Mouse (Mus musculus) kidney, embryonic 14.5 days (tissue): ENCODE data around the gene Snx29. TPM values are rescaled to one million over a fixed set of nuclear protein-coding genes. Genes with fewer than 3 reads are reported as not detected.

ENCODE experiments used
- ATAC-seq: fragments of 200-750 bp; cut with Nextera tagmentation; 2 replicates; pipeline ENCODE4 v1.8.0; 2017; ENCODE audit warnings: moderate number of reproducible peaks, mild to moderate bottlenecking, moderate TSS enrichment, moderate library complexity; ENCODE audit not compliant: low FRiP score, low TSS enrichment
- H3K27ac ChIP-seq: fragments of 300-500 bp; sonication (generic); 2 replicates; pipeline ENCODE4 v1.5.1; 2014; ENCODE audit warnings: low read depth, mild to moderate bottlenecking, low read length, moderate library complexity, mixed read lengths
- H3K27me3 ChIP-seq: fragments of 300-500 bp; sonication (generic); 2 replicates; pipeline ENCODE4 v1.6.1; 2014; ENCODE audit warnings: mild to moderate bottlenecking, low read length; ENCODE audit not compliant: control insufficient read depth, insufficient read depth
- H3K36me3 ChIP-seq: fragments of 300-500 bp; sonication (generic); 2 replicates; pipeline ENCODE4 v1.6.1; 2014; ENCODE audit warnings: low read length, mixed read lengths; ENCODE audit not compliant: control insufficient read depth, insufficient read depth
- H3K4me1 ChIP-seq: fragments of 300-500 bp; sonication (generic); 2 replicates; pipeline ENCODE4 v1.6.1; 2014; ENCODE audit warnings: low read length, mixed read lengths; ENCODE audit not compliant: control insufficient read depth, insufficient read depth
- H3K4me2 ChIP-seq: fragments of 300-500 bp; sonication (generic); replicated peaks from 2 replicates; pipeline ENCODE4 v1.6.1; 2014; ENCODE audit warnings: low read depth, mild to moderate bottlenecking, low read length
- H3K4me3 ChIP-seq: fragments of 300-500 bp; sonication (generic); 2 replicates; pipeline ENCODE4 v1.5.1; 2014; ENCODE audit warnings: mild to moderate bottlenecking, low read length
- H3K9ac ChIP-seq: fragments of 300-500 bp; sonication (generic); 2 replicates; pipeline ENCODE4 v1.6.1; 2014; ENCODE audit warnings: low read depth, mild to moderate bottlenecking, low read length, moderate library complexity
- H3K9me3 ChIP-seq: fragments of 300-500 bp; sonication (generic); 2 replicates; pipeline ENCODE4 v1.6.1; 2016; ENCODE audit warnings: low read length; ENCODE audit not compliant: control insufficient read depth
- WGBS: fragments of 180-500 bp; shearing (Covaris S2); extraction: QIAGEN DNeasy Blood & Tissue Kit; methylation state at CpG from one replicate; pipeline ENCODE4 v1.1.7; 2014; 5-methylcytosine and 5-hydroxymethylcytosine counted together
- polyA plus RNA-seq: library from polyadenylated mRNA; unstranded; fragments of >200 nt; fragmentation: Nextera tagmentation; extraction: Ambion mirVana; gene quantifications from 2 replicates; pipeline ENCODE4 v1.2.1, GENCODE M21; 2014

Gene Snx29
- polyA plus RNA-seq, 1 experiment from 2014 or later = 17.7 TPM

DNA sequence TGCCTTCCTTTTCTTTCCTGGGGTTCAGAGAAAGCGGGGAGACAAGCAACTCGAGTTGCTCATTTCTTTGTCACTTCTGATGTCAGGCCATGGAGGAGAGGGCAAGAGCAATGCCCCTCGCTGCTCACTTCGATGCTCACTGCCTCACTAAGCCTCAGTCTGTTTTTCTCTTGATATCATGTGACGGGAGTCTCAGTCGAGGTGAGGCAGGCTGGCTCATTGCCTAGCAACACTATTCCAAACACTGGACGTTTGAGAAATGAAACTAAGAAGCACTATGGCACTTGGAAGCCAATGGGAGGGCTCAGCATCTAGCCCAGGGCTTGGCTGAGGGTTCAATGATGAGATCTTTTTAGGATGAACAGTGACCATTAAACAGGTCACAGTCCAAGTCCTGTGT, 102.6 kb downstream of the Snx29 start:
- Histone ChIP-seq H3K27ac (no peak overlapping the region), H3K27me3 (no peaks in the 10 kb centered on the region), H3K4me3 (no peak overlapping the region), H3K4me2 (no peak overlapping the region), H3K9ac (no peak overlapping the region), H3K4me1 (0 out of 2 replicates have a peak, but pooled peaks cover 4% of the 10 kb centered on the region), H3K9me3 (no peaks in the 10 kb centered on the region), H3K36me3 (peaks cover 6% of the 10 kb centered on the region; the same call in 1 of the 2 replicates)
- ATAC-seq = 0 out of 2 replicates have a peak, but pooled peaks have one; percentile 25
- 42% methylated on average over 7 of the region's 7 CpGs for WGBS

DNA sequence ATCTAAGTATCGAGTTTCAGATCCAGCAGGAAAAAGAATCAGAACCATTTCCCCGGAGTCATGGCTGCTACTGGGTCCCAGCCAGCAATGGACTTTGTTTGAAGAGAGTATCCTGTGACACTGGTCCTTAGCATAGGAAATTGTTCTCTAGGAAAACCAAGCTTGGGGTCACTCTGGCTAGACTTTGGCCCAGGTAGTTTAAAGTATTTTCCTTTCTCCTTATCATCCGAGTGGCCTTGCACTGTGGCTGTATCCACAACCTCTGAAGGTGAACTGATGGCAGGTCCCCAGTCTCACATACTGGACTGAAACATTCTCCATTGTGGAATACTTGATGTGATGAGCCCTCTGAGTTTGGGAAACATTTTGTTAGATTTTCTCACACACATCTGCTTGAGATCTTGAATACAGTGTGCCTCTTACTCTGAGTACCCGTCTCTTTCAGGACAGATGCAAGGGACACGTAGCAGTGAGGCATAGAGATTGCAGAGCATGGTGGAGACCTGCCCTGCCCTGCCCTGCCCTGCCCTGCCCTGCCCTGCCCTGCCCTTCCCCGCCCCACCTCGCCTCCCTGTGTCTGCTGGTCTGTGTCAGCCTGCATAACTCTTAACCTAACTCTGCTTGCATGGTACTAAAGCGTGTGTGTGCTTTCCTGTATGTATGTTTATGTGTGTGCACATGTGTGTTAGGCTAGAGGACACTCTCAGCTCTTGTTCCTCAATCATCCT, 104.3 kb downstream of the Snx29 start:
- H3K9me3 ChIP-seq = no peaks in the 10 kb centered on the region
- no peaks in the 10 kb centered on the region for H3K27me3 ChIP-seq
- no peak overlapping the region for H3K4me2 ChIP-seq
- 68% methylated on average over 8 of the region's 8 CpGs for WGBS
- H3K27ac ChIP-seq = no peak overlapping the region
- H3K4me3 ChIP-seq = no peak overlapping the region
- no peak overlapping the region for H3K9ac ChIP-seq
- no peak for ATAC-seq
- 0 out of 2 replicates have a peak, but pooled peaks cover 4% of the 10 kb centered on the region for H3K4me1 ChIP-seq
- peaks cover 3% of the 10 kb centered on the region; the same call in 1 of the 2 replicates for H3K36me3 ChIP-seq

DNA sequence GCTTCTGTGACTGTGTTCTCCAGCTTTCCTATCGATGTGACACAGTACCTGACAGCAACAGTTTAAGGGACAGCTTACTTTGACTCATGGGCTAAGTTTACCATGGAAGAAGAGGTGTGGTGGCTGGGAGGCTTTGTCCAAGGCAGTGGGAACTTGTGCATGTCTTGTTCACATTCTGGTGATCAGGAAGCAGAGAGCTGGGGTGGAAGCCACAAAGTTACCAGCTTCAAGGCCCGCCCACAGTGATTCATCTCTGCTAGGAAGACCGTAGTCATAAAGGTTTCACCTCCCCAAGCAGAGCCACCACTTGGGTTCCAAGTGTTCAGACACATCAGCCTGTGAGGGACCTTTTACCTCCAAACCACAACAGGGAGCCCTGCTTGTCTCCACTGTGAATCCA, 107.1 kb downstream of the Snx29 start:
- 0 out of 2 replicates have a peak, but pooled peaks cover 4% of the 10 kb centered on the region for H3K4me1 ChIP-seq
- H3K4me3 ChIP-seq = no peak overlapping the region
- no peak overlapping the region for H3K27ac ChIP-seq
- WGBS = 89% methylated on average over 3 of the region's 3 CpGs
- no peak overlapping the region for H3K4me2 ChIP-seq
- H3K27me3 ChIP-seq = no peaks in the 10 kb centered on the region
- H3K9ac ChIP-seq = no peak overlapping the region
- H3K9me3 ChIP-seq = no peaks in the 10 kb centered on the region
- no peak for ATAC-seq
- H3K36me3 ChIP-seq = no peaks in the 10 kb centered on the region; the same call in 1 of the 2 replicates

DNA sequence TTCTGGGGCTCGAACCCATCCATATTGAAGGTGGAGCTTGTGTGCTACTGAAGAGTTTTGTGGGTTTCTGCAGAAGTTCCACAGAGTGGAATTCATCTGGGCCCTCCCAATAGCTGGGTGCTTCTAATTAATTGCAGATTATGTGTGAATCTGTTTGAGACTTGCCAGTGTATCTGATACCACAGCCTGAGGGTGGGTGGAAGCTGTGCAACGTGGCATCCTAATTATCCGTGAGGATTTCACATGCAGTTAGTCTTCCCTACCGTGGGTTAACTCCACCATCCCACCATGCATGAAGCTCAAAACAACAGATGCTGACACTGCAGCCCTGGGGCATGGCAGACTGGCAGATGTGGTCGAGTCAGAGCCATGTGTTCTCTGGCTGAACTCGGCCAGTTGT, 107.8 kb downstream of the Snx29 start:
- ATAC-seq = no peak
- H3K36me3 ChIP-seq = no peaks in the 10 kb centered on the region; the same call in 1 of the 2 replicates
- H3K9me3 ChIP-seq = no peaks in the 10 kb centered on the region
- H3K4me3 ChIP-seq = no peak overlapping the region
- WGBS = 89% methylated on average over 6 of the region's 6 CpGs
- no peak overlapping the region for H3K4me2 ChIP-seq
- no peaks in the 10 kb centered on the region for H3K27me3 ChIP-seq
- no peak overlapping the region for H3K27ac ChIP-seq
- H3K4me1 ChIP-seq = 0 out of 2 replicates have a peak, but pooled peaks cover under 1% of the 10 kb centered on the region
- no peak overlapping the region for H3K9ac ChIP-seq

DNA sequence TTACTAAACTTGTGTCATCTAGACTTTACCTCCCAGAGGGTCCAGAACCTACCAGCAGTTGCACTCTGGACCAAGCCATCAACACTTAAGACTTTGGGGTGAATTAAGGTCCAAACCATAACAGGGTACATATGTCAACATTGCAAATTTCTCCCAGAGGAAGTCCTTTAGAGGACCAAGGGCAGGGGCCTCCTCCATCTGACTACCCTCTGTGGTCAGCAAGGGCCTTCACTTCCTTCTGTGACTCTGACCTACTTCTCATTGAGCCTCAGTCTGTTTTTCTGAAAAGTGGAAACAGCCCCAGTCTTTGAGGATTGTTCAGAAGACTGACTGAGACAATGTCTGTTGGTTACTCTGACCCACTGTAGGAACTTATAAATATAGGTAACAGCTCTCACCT, 111.1 kb downstream of the Snx29 start:
- no peaks in the 10 kb centered on the region for H3K9me3 ChIP-seq
- no peak for ATAC-seq
- H3K4me1 ChIP-seq = no peaks in the 10 kb centered on the region
- H3K9ac ChIP-seq = no peak overlapping the region
- H3K27ac ChIP-seq = no peak overlapping the region
- H3K36me3 ChIP-seq = no peaks in the 10 kb centered on the region; the same call in 1 of the 2 replicates
- H3K27me3 ChIP-seq = no peaks in the 10 kb centered on the region
- no peak overlapping the region for H3K4me2 ChIP-seq
- no peak overlapping the region for H3K4me3 ChIP-seq

DNA sequence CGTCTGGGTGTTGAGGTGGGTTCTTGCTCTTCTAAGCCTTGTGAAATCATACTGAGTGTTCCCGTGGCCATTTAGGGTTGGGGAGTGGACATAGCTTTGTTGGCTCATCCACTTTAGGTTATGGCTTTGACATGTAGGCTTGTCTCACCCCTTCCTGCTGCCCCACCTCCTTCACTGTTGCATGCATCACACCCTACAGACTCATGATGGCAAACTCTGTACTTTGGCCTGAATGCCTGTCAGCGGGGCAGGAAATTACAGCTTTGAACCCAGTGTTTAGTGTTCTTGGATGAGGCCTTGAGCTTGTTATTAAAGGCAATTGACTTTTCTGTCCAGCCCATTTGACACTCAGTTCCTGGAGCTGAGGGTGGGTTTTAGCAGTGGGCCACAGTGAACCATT, 114.9 kb downstream of the Snx29 start:
- no peaks in the 10 kb centered on the region for H3K4me1 ChIP-seq
- H3K9me3 ChIP-seq = no peaks in the 10 kb centered on the region
- 82% methylated on average over 3 of the region's 3 CpGs for WGBS
- H3K9ac ChIP-seq = no peak overlapping the region
- H3K27me3 ChIP-seq = no peaks in the 10 kb centered on the region
- no peak overlapping the region for H3K27ac ChIP-seq
- no peaks in the 10 kb centered on the region for H3K36me3 ChIP-seq
- ATAC-seq = no peak
- no peak overlapping the region for H3K4me2 ChIP-seq
- H3K4me3 ChIP-seq = no peak overlapping the region

DNA sequence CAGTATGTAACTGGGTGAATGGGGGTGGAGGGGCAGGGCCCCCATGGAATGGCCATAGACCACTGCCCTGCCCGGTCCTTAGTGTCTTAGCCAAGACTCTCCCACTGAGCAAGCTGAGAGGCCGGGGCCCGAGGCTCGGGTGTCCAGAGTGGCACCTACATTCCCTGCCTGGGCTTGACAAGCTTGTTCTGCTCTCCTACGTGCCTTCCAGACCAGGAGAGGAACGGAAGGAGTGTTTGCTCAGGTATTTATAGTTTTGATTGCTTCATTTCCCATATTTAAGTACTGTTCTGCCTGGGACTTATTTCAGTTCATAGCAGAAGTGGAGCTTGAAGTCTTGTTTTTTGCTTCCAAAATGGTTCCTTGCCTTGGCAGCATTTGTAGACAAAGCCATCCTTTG, 116.7 kb downstream of the Snx29 start:
- no peaks in the 10 kb centered on the region for H3K36me3 ChIP-seq
- H3K27me3 ChIP-seq = no peaks in the 10 kb centered on the region
- no peaks in the 10 kb centered on the region for H3K9me3 ChIP-seq
- WGBS = 82% methylated on average over 6 of the region's 6 CpGs
- no peak overlapping the region for H3K4me2 ChIP-seq
- no peak overlapping the region for H3K27ac ChIP-seq
- no peaks in the 10 kb centered on the region for H3K4me1 ChIP-seq
- H3K4me3 ChIP-seq = no peak overlapping the region
- H3K9ac ChIP-seq = no peak overlapping the region
- ATAC-seq = no peak

DNA sequence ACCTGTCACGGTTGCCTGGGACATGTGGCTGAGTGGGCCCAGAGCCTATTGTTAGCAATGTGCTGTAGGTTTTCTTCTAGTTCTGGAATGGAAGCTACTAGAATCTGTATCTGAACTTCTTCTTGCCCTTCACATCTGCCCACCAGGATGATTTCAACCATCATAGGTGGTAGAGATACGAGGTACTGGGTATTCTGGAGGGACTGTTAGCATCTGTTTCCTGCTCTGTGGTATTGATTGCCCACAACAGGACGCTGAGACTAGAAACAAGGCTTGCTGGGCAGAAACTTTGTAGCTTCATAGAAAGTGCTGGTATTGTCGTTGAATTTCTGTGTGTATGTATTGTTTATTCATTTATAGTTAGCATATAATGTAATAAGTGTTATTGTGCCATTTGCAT, 118.9 kb downstream of the Snx29 start:
- H3K9me3 ChIP-seq = no peaks in the 10 kb centered on the region

DNA sequence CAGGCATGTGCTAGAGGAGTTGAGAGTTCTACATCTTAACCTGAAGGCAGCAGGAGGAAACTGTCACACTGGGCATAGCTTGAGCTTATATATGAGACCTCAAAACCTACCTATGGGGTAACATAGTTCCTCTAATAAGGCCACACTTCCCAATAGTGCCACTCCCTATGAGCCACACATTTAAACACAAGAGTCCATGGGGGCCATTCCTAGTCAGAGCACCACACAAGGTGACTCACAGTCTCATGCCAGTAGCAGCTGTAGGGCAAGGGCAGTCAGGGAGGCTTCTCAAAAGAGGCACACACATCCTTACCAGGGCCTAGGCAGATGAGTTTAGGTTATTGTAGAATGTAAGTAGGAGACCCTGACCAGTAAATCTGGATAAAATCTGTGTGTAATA, 119.8 kb downstream of the Snx29 start:
- Histone ChIP-seq H3K27me3 (no peaks in the 10 kb centered on the region), H3K27ac (no peak overlapping the region), H3K9me3 (no peaks in the 10 kb centered on the region), H3K9ac (no peak overlapping the region), H3K36me3 (no peaks in the 10 kb centered on the region; the same call in 1 of the 2 replicates), H3K4me1 (no peaks in the 10 kb centered on the region), H3K4me3 (no peak overlapping the region), H3K4me2 (no peak overlapping the region)
- ATAC-seq = no peak

More for the DNA sequence above, 118.9 kb downstream of the Snx29 start:
- no peaks in the 10 kb centered on the region; the same call in 1 of the 2 replicates for H3K36me3 ChIP-seq
- no peak overlapping the region for H3K4me2 ChIP-seq
- no peak for ATAC-seq
- no peaks in the 10 kb centered on the region for H3K27me3 ChIP-seq
- H3K4me1 ChIP-seq = no peaks in the 10 kb centered on the region
- H3K9ac ChIP-seq = no peak overlapping the region
- WGBS = 81% methylated on average over 4 of the region's 4 CpGs
- no peak overlapping the region for H3K4me3 ChIP-seq
- H3K27ac ChIP-seq = no peak overlapping the region
